Mouse (Mus musculus) bone marrow macrophage, adult 2 months (primary cell): Measurements from ENCODE around the gene Chchd6.

Experiments used
- CTCF ChIP-seq: IDR thresholded peaks from 2 replicates; pipeline ENCODE4 v1.5.1; 2012; ENCODE audit warnings: low read depth, mild to moderate bottlenecking, low read length, moderate library complexity
- POLR2A ChIP-seq: IDR thresholded peaks from 2 replicates; pipeline ENCODE4 v1.6.1; 2012; ENCODE audit warnings: mild to moderate bottlenecking, low read depth, low read length, borderline replicate concordance

DNA sequence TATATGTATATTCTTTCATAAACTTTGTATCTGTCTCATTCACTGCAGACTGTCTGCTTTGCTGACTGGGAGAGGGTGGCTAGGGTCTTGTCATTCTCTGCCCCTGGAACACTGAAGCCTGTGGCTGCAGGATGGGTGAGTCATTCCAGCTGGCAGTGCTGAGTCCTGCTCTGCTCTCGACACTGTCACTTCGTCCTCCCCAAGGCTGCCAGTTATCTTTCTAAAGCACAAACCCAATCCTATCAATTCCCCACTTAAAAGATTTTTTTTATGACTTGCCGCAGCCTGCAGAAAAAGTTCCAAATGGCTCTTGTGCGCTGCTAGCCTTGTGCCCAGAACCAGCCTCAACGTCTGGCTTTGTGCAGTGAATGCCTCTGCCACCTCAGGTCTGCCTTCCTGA, 187.2 kb downstream of the Chchd6 start:
- TF ChIP-seq POLR2A (no peak), CTCF (no peak)
